Mouse (Mus musculus) forebrain, embryonic 13.5 days (tissue): ENCODE data around the gene Gdf3. TPM values are rescaled to one million over a fixed set of nuclear protein-coding genes. Genes with fewer than 3 reads are reported as not detected.

Experiments used
- ATAC-seq: fragments of 200-750 bp; cut with Nextera tagmentation; 2 replicates; pipeline ENCODE4 v1.8.0; 2017
- H3K27ac ChIP-seq: fragments of 300-500 bp; sonication (generic); 2 replicates; pipeline ENCODE4 v1.5.1; 2015; ENCODE audit warnings: inconsistent platforms, mild to moderate bottlenecking, moderate library complexity
- H3K27me3 ChIP-seq: fragments of 300-500 bp; sonication (generic); 2 replicates; pipeline ENCODE4 v1.6.1; 2015; ENCODE audit warnings: mild to moderate bottlenecking, inconsistent platforms
- H3K36me3 ChIP-seq: fragments of 300-500 bp; sonication (generic); 2 replicates; pipeline ENCODE4 v1.6.1; 2015; ENCODE audit warnings: mild to moderate bottlenecking, inconsistent platforms; ENCODE audit not compliant: poor library complexity, severe bottlenecking
- H3K4me1 ChIP-seq: fragments of 300-500 bp; sonication (generic); 2 replicates; pipeline ENCODE4 v1.6.1; 2015; ENCODE audit warnings: inconsistent platforms
- H3K4me2 ChIP-seq: fragments of 300-500 bp; sonication (generic); 2 replicates; pipeline ENCODE4 v1.6.1; 2015; ENCODE audit warnings: inconsistent platforms, mild to moderate bottlenecking, moderate library complexity
- H3K4me3 ChIP-seq: fragments of 300-500 bp; sonication (generic); 2 replicates; pipeline ENCODE4 v1.5.1; 2015; ENCODE audit warnings: mild to moderate bottlenecking, inconsistent platforms
- H3K9ac ChIP-seq: fragments of 300-500 bp; sonication (generic); 2 replicates; pipeline ENCODE4 v1.6.1; 2015; ENCODE audit warnings: mild to moderate bottlenecking, inconsistent platforms
- H3K9me3 ChIP-seq: fragments of 300-500 bp; sonication (generic); replicated peaks from 2 replicates; pipeline ENCODE4 v1.6.1; 2016; ENCODE audit warnings: inconsistent platforms
- WGBS: fragments of 180-500 bp; shearing (Covaris S2); methylation state at CpG from one replicate; pipeline ENCODE4 v1.1.7; 2015; 5-methylcytosine and 5-hydroxymethylcytosine counted together
- polyA plus RNA-seq: library from polyadenylated mRNA; unstranded; fragments of >200 nt; fragmentation: Nextera tagmentation; extraction: Ambion mirVana; gene quantifications from 2 replicates; pipeline ENCODE4 v1.2.1, GENCODE M21; 2015

The Gdf3 gene
- polyA plus RNA-seq, 1 experiment from 2014 or later, result not detected

- no peak overlapping the region for H3K9ac ChIP-seq
- WGBS, result 85% methylated on average over 4 of the region's 4 CpGs
- H3K4me2 ChIP-seq, result no peak overlapping the region
- no peak for ATAC-seq
- H3K4me3 ChIP-seq, result no peak overlapping the region
- no peaks in the 10 kb centered on the region for H3K4me1 ChIP-seq
- H3K27me3 ChIP-seq, result no peaks in the 10 kb centered on the region
- no peak overlapping the region for H3K27ac ChIP-seq
- H3K9me3 ChIP-seq, result no peaks in the 10 kb centered on the region
- H3K36me3 ChIP-seq, result no peaks in the 10 kb centered on the region
Observed at GRCm38 (mm10) chr6:122625156-122625555, 15.3 kb upstream of the Gdf3 start.

DNA sequence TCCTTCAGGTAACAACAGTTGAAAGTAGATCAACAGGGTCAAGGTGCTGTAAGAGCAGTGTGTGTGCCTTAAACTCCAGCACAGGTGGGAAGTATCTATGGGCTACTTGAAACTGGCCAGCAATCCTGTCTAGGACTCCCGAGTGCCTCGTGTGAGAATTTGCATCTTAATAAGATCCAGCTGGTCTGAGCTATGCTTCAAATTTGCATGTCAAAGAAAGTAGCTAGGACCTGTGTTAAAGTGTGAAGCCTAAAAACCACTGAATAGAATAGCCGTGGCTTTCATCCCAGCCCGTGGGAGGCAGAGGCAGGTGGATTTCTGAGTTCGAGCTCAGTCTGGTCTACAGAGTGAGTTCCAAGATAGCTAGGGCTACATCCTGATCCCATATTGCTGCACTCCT is 14.6 kb upstream of the Gdf3 start:
- Histone ChIP-seq H3K27me3 (no peaks in the 10 kb centered on the region), H3K4me2 (no peak overlapping the region), H3K27ac (no peak overlapping the region), H3K4me1 (no peaks in the 10 kb centered on the region), H3K4me3 (no peak overlapping the region), H3K9me3 (no peaks in the 10 kb centered on the region), H3K36me3 (no peaks in the 10 kb centered on the region), H3K9ac (no peak overlapping the region)
- WGBS, result 25% methylated on average over 5 of the region's 5 CpGs
- ATAC-seq, result 0 out of 2 replicates have a peak, but pooled peaks have one; percentile 27

- Histone ChIP-seq H3K27me3 (no peaks in the 10 kb centered on the region), H3K4me3 (no peak overlapping the region), H3K4me2 (no peak overlapping the region), H3K4me1 (no peaks in the 10 kb centered on the region), H3K27ac (no peak overlapping the region), H3K9me3 (no peaks in the 10 kb centered on the region), H3K9ac (no peak overlapping the region), H3K36me3 (no peaks in the 10 kb centered on the region)
- 90% methylated on average over 6 of the region's 6 CpGs for WGBS
- ATAC-seq, result no peak
Observed at GRCm38 (mm10) chr6:122621066-122621465, 11.2 kb upstream of the Gdf3 start.

GRCm38 (mm10) chr6:122616022-122616421 is 6.1 kb upstream of the Gdf3 start:
- no peaks in the 10 kb centered on the region for H3K36me3 ChIP-seq
- H3K9me3 ChIP-seq, result no peaks in the 10 kb centered on the region
- no peaks in the 10 kb centered on the region for H3K4me1 ChIP-seq
- no peak overlapping the region for H3K4me2 ChIP-seq
- no peak overlapping the region for H3K9ac ChIP-seq
- H3K27ac ChIP-seq, result no peak overlapping the region
- no peak overlapping the region for H3K4me3 ChIP-seq
- no peaks in the 10 kb centered on the region for H3K27me3 ChIP-seq
- ATAC-seq, result no peak
- 78% methylated on average over 3 of the region's 3 CpGs for WGBS

GRCm38 (mm10) chr6:122614047-122614446 is 4.2 kb upstream of the Gdf3 start:
- Histone ChIP-seq H3K27ac (no peak overlapping the region), H3K4me1 (no peaks in the 10 kb centered on the region), H3K9me3 (no peaks in the 10 kb centered on the region), H3K36me3 (no peaks in the 10 kb centered on the region), H3K9ac (no peak overlapping the region), H3K4me2 (no peak overlapping the region), H3K27me3 (no peaks in the 10 kb centered on the region), H3K4me3 (no peak overlapping the region)
- 60% methylated on average over 2 of the region's 2 CpGs for WGBS
- no peak for ATAC-seq

- Histone ChIP-seq H3K9me3 (no peaks in the 10 kb centered on the region), H3K9ac (no peak overlapping the region), H3K27ac (no peak overlapping the region), H3K4me3 (no peak overlapping the region), H3K4me1 (no peaks in the 10 kb centered on the region), H3K4me2 (no peak overlapping the region), H3K27me3 (no peaks in the 10 kb centered on the region), H3K36me3 (no peaks in the 10 kb centered on the region)
- WGBS, result 86% methylated on average over 4 of the region's 4 CpGs
- ATAC-seq, result no peak
Observed at GRCm38 (mm10) chr6:122612426-122612825, 2.5 kb upstream of the Gdf3 start.

GRCm38 (mm10) chr6:122609377-122609728 is 534 bp downstream of the Gdf3 start:
- Histone ChIP-seq H3K4me2 (no peak overlapping the region), H3K4me1 (no peaks in the 10 kb centered on the region), H3K9ac (no peak overlapping the region), H3K27me3 (no peaks in the 10 kb centered on the region), H3K4me3 (no peak overlapping the region), H3K36me3 (no peaks in the 10 kb centered on the region), H3K27ac (no peak overlapping the region), H3K9me3 (no peaks in the 10 kb centered on the region)
- no peak for ATAC-seq
- 77% methylated on average over 9 of the region's 9 CpGs for WGBS

- Histone ChIP-seq H3K27me3 (no peaks in the 10 kb centered on the region), H3K4me3 (no peak overlapping the region), H3K4me1 (no peaks in the 10 kb centered on the region), H3K27ac (no peak overlapping the region), H3K9ac (no peak overlapping the region), H3K4me2 (no peak overlapping the region), H3K9me3 (no peaks in the 10 kb centered on the region), H3K36me3 (no peaks in the 10 kb centered on the region)
- ATAC-seq, result no peak
- 78% methylated on average over 10 of the region's 10 CpGs for WGBS
Observed at GRCm38 (mm10) chr6:122608434-122609376, 1.2 kb downstream of the Gdf3 start.

DNA sequence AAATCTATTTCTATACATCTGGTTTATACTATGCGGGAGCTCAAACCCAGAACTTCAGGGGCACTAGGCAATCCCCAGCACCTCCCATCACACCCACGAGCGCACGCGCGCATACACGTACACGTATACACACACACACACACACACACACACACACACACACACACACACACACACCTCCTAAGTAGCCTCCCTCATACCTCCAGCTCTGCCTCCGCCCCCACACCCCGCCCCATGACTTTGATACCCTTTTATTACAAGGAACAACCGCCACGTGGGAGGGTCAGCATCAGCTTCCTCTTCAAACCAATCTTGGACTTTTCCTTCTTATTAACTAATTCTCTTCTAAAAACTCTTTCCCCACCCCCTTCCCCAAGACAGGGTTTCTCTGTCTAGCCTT is 2.2 kb downstream of the Gdf3 start:
- Histone ChIP-seq H3K9me3 (no peaks in the 10 kb centered on the region), H3K36me3 (no peaks in the 10 kb centered on the region), H3K4me2 (no peak overlapping the region), H3K27ac (no peak overlapping the region), H3K4me1 (peaks cover 1% of the 10 kb centered on the region; the same call in 1 of the 2 replicates), H3K4me3 (no peak overlapping the region), H3K27me3 (no peaks in the 10 kb centered on the region), H3K9ac (no peak overlapping the region)
- 88% methylated on average over 12 of the region's 12 CpGs for WGBS
- ATAC-seq, result no peak

GRCm38 (mm10) chr6:122606661-122607060 is 3.2 kb downstream of the Gdf3 start:
- H3K36me3 ChIP-seq, result no peaks in the 10 kb centered on the region
- no peaks in the 10 kb centered on the region for H3K9me3 ChIP-seq
- no peak overlapping the region for H3K27ac ChIP-seq
- no peaks in the 10 kb centered on the region for H3K27me3 ChIP-seq
- no peak overlapping the region for H3K4me3 ChIP-seq
- no peak overlapping the region for H3K4me2 ChIP-seq
- H3K4me1 ChIP-seq, result peaks cover 8% of the 10 kb centered on the region; the same call in 1 of the 2 replicates
- no peak overlapping the region for H3K9ac ChIP-seq
- WGBS, result 98% methylated on average over 11 of the region's 11 CpGs
- no peak for ATAC-seq

- peaks cover 8% of the 10 kb centered on the region; the same call in 1 of the 2 replicates for H3K4me1 ChIP-seq
- H3K9me3 ChIP-seq, result no peaks in the 10 kb centered on the region
- ATAC-seq, result no peak
- H3K36me3 ChIP-seq, result no peaks in the 10 kb centered on the region
- H3K9ac ChIP-seq, result no peak overlapping the region
- no peak overlapping the region for H3K4me3 ChIP-seq
- 90% methylated on average over 8 of the region's 8 CpGs for WGBS
- no peak overlapping the region for H3K4me2 ChIP-seq
- H3K27me3 ChIP-seq, result no peaks in the 10 kb centered on the region
- no peak overlapping the region for H3K27ac ChIP-seq
Observed at GRCm38 (mm10) chr6:122605483-122605882, 4.4 kb downstream of the Gdf3 start.

GRCm38 (mm10) chr6:122604260-122604659 is 5.6 kb downstream of the Gdf3 start:
- Histone ChIP-seq H3K4me3 (no peak overlapping the region), H3K27ac (no peak overlapping the region), H3K4me1 (peaks cover 8% of the 10 kb centered on the region; the same call in 1 of the 2 replicates), H3K9me3 (no peaks in the 10 kb centered on the region), H3K36me3 (no peaks in the 10 kb centered on the region), H3K27me3 (no peaks in the 10 kb centered on the region), H3K4me2 (no peak overlapping the region), H3K9ac (no peak overlapping the region)
- ATAC-seq, result no peak

GRCm38 (mm10) chr6:122602992-122603322 is 6.9 kb downstream of the Gdf3 start:
- H3K4me2 ChIP-seq, result peak overlapping the region; percentile 61

More at GRCm38 (mm10) chr6:122602992-122603322, 6.9 kb downstream of the Gdf3 start:
- no peak overlapping the region for H3K27ac ChIP-seq
- H3K4me1 ChIP-seq, result peaks cover 13% of the 10 kb centered on the region
- ATAC-seq, result no peak
- H3K27me3 ChIP-seq, result no peaks in the 10 kb centered on the region
- no peaks in the 10 kb centered on the region for H3K9me3 ChIP-seq
- WGBS, result 50% methylated on average over 1 of the region's 1 CpGs
- H3K36me3 ChIP-seq, result no peaks in the 10 kb centered on the region
- no peak overlapping the region for H3K4me3 ChIP-seq
- H3K9ac ChIP-seq, result no peak overlapping the region; the same call in 1 of the 2 replicates
